Mouse (Mus musculus) erythroblast, embryonic 14.5 days (primary cell): Measurements from ENCODE around the gene Ppp6r3.

Experiments used
- GATA1 ChIP-seq: IDR thresholded peaks from 2 replicates; pipeline ENCODE4 v1.6.1; 2012; ENCODE audit warnings: low read length, inconsistent platforms, mixed read lengths
- TAL1 ChIP-seq: IDR thresholded peaks from 3 replicates; pipeline ENCODE4 v1.6.1; 2012; ENCODE audit warnings: low read length, inconsistent platforms, mixed read lengths

DNA sequence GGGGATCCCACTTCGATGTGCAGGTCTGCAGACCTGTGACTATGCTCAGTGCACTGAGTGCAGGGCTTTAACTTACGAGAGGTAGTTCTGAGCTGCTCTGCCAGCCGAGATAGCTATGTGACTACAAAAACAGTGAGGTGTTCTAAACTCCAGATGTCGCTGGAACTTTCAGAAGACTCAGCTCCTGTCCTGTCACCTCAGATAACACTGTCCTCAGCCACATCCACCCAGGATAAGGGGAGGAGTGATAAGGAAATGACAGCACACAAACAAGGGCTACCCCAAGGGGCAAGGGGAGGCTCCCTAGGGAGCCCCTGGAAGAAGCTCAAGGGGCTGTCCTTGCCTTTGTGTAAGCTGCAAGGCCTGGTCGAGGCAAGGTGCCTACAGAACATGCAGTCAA lies 14.0 kb upstream of the Ppp6r3 start:
- TF ChIP-seq TAL1 (no peak), GATA1 (peak; percentile 43; the same call in 1 of the 2 replicates)
